Mouse (Mus musculus): ENCODE data around the gene Fkbpl.

DNA sequence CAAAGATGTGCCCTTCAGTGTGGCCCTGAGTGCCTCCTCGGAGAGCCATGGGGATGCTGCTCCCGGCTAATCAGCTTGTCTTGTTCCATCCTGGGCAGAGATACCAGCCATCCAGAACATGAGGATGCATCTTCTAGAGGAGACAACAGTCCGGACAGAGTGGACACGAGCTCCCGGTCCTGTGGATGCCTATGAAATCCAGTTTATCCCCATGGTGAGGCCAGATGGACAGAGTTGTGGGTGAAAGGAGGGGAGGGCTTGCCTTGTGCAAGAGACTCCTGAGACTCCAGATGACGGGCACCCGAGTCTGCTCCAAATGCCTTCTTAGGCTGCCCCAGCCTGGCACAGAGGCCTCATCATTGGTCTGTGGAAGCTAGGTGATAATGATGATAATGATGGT is 28.6 kb downstream of the Fkbpl start:
- TF ChIP-seq EP300 (IDR thresholded peaks at IDR 0.05; ENCODE audit: low read depth) (no peak), CTCF (IDR thresholded peaks at IDR 0.05; ENCODE audit: low read depth) (no peak)

Measured in liver, postnatal 0 days (tissue).